15 mouse cellular contexts compared by ENCODE assay signal in genomic region chr4:105938886-105939285, GRCm38 (mm10).
"Had no signal": no experiment of that assay in that cellular context is flagged by ENCODE, and none has a peak within 500 bp of the region (broad histone marks: within the 10 kb centered on the region; RNA-seq: fewer than 3 reads in every experiment).

No protein-coding gene starts in this region.

- H3K9me3 ChIP-seq: neural tube, embryonic 15.5 days; stomach, embryonic 15.5 days had no signal

- DNase-seq: retina, postnatal 1 day; right cerebral cortex, adult 18-20 months; right cerebral cortex, postnatal 14 days; right cerebral cortex, postnatal 25 days; right cerebral cortex, postnatal 4 days; spleen, adult 18-20 months; thymus, adult 18-20 months; thymus, adult 2 months; thymus, postnatal 14 days; thymus, postnatal 25 days; thymus, postnatal 36 days; thymus, postnatal 4 days had no signal

- H3K27ac ChIP-seq: neural tube, embryonic 15.5 days; stomach, embryonic 15.5 days; stomach, postnatal 0 days had no signal

- H3K36me3 ChIP-seq: neural tube, embryonic 15.5 days; stomach, embryonic 15.5 days had no signal

- H3K4me1 ChIP-seq: neural tube, embryonic 15.5 days; stomach, embryonic 15.5 days had no signal

- H3K9ac ChIP-seq: neural tube, embryonic 15.5 days; stomach, embryonic 15.5 days had no signal

- H3K4me3 ChIP-seq: neural tube, embryonic 15.5 days; stomach, embryonic 15.5 days had no signal

- H3K27me3 ChIP-seq: neural tube, embryonic 15.5 days; stomach, embryonic 15.5 days had no signal
